Mouse (Mus musculus): Measurements from ENCODE around the gene Galnt17. TPM values are rescaled to one million over a fixed set of nuclear protein-coding genes. Genes with fewer than 3 reads are reported as not detected.

Gene Galnt17
- total RNA-seq, 1 experiment from 2014 or later: 4.7 TPM

GRCm38 (mm10) chr5:130925681-130926080, 382.6 kb downstream of the Galnt17 start:
- DNase-seq: no peak

DNA sequence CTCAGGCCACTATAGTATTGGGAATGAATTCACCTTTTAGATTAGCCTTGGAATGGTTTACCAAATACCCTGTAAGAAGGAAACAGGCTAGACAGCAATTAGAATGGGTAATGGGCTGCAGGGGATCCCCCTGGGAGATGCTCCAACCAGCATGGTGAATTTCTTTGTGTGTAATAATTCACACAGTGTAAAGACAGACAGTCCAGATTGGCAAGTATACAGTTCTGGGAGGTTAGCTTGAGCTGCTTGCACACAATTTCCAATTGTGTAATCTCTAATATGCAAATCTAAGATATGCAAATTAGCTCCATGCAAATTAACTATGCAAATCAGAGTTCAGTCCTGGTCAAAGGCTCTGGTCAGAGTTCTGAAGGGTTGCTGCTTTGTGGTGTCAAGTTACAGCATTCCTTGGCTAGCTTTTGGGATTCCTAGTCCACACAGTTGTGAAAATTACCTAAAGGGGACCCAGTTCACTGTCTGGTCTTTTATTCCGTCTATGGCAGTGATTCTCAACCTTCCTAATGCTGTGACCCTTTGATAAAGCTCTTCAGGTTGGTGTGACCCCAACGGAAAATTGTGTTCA, 384.0 kb downstream of the Galnt17 start:
- no peak for DNase-seq

DNA sequence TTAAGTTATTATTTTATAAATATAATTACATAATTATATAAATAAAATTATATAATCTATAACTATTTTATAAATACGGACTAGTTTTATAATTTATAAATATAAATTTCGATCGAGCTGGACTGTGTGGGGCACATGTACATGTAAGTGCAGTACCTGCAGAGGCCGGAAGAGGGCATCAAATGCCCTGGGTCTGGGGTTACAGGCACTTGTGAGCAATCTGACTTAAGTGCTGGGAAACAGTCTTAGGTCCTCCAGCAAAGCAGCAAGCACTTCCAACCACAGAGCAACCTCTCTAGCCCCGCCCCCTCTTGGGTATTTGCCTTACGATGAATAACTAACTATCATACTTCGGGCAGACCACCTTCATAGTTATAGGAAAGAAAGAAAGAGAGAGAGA, 388.3 kb downstream of the Galnt17 start:
- no peak for DNase-seq

DNA sequence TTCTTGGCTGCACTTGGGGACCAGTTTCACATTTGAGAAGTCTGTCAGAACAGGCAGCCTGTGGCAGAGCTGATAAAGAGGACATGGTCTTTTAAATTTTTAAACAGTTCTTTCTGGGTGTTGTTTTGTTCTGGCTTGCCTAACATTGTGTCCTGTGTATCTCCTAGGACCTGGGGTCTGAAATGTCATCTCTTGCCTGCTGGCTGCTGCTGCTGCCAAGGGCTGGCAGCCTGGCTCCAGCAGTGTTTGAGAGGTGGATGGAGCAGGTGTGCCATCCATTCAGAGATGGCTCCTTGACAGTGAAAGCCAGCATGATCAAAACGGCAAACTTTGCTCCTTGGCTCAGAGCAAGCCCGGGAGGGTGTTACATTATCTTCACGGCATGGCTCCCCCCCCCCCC, 393.7 kb downstream of the Galnt17 start:
- DNase-seq: no peak

GRCm38 (mm10) chr5:130911551-130911950, 396.7 kb downstream of the Galnt17 start:
- no peak for DNase-seq

GRCm38 (mm10) chr5:130901736-130902135, 406.6 kb downstream of the Galnt17 start:
- DNase-seq: no peak

- DNase-seq: no peak
Observed at GRCm38 (mm10) chr5:130895991-130896390, 412.3 kb downstream of the Galnt17 start.

- DNase-seq: no peak
Observed at GRCm38 (mm10) chr5:130891735-130892134, 416.6 kb downstream of the Galnt17 start.

- no peak for DNase-seq
Observed at GRCm38 (mm10) chr5:130880331-130880730, 428.0 kb downstream of the Galnt17 start.

DNA sequence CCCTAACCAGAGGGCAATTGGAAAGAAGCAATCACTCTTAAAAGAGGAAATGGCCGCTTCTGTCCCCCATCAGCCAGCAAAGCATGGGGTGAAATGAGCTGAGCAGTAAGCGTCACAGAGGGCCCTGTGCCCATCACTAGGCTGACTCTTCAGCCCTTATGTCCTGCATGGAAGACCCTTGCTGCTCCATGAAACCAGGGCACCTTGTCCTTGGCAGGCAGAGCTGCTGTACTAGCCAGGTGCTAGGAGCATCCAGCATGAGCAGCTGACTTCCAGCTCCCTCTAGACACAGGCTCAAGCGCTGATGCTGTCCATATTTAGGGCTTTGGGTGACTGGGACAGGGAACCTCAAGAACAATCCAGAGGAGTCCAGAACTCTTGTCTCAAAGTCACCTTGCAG, 432.9 kb downstream of the Galnt17 start:
- no peak for DNase-seq

DNA sequence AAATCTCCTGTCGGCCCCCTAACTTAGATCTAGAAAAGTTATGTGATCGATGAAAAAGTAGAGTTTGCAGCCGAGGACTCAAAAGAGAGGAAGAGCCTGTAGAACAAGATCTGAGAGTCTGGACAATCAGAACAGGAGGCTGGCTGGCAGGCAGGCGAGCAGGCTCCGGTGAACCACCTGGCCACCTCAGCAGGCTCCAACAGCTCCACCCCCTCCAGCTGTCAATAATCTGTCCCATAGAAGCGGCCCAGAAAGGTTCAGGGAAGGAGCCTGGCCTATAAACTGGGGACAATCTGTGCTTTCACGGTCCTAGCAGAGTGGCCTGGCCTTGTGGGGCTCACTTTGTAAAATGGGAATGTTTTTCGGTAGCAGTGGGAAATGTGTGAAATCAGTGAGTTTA, 437.2 kb downstream of the Galnt17 start:
- no peak for DNase-seq

GRCm38 (mm10) chr5:130869869-130870268, 438.4 kb downstream of the Galnt17 start:
- DNase-seq: no peak

GRCm38 (mm10) chr5:130862302-130862701, 446.0 kb downstream of the Galnt17 start:
- peak; percentile 46 for DNase-seq

DNA sequence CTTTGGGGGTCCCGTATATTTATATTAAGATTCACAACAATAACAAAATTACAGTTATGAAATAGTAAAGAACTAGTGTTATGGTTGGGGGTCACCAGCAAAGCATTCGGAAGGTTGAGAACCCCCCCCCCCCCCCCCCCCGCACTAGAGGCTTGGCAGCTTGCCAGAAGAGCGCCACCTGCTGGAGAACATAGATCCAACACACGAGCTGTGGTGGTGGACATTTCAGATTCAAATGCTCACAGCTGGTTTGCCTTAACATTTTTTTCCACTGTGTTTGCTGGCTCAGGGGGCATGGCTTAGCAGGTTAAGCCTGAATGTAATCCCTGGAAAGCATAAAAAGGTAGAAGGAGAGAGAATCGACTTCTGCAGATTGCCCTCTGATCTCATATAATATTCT, 448.6 kb downstream of the Galnt17 start:
- DNase-seq: peak; percentile 27

GRCm38 (mm10) chr5:130858706-130859105, 449.6 kb downstream of the Galnt17 start:
- no peak for DNase-seq

GRCm38 (mm10) chr5:130858148-130858547, 450.1 kb downstream of the Galnt17 start:
- peak; percentile 56 for DNase-seq

GRCm38 (mm10) chr5:130854430-130854829, 453.9 kb downstream of the Galnt17 start:
- DNase-seq: no peak

- peak; percentile 93 for DNase-seq
Observed at GRCm38 (mm10) chr5:130853371-130853770, 454.9 kb downstream of the Galnt17 start.

- no peak for DNase-seq
Observed at GRCm38 (mm10) chr5:130852182-130852581, 456.1 kb downstream of the Galnt17 start.

DNA sequence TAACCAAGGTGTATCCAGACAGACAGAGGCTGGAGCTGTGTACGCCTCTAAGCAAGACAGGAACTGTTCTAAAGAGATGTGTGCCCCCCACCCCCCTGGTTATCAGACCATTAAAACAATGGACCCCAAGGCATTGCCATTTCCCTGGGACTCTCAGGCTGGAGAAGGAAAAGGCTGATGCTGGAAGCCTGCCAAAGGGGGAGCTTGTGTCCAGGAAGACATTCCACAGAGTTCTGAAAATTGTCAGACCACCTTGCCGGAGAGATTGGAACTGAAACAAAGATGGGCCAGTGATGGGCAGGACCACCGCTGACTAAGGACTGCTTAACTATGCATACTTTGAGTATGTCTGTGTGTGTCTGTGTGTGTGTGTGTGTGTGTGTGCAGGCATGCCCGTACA, 458.7 kb downstream of the Galnt17 start:
- peak; percentile 12 for DNase-seq

GRCm38 (mm10) chr5:130848562-130848961, 459.7 kb downstream of the Galnt17 start:
- DNase-seq: no peak

DNA sequence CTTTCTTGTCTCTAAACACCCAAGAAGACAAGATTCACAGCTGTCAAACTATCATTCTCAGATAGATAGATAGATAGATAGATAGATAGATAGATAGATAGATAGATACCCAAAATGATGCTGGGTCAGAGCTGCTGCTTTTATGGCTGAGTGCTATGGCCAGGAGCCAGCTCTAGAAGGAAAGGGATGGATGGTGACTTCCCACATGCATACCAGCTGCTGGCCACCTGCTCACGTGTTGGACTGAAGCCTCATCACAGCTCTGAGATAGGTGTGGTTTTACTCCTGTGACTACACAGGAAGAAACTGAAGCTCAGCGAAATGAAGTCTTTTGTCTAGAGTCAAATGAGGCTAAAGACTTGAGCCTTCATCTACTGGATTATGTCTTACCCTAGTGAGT, 482.5 kb downstream of the Galnt17 start:
- no peak for DNase-seq
